Mouse (Mus musculus): ENCODE results near the gene Cfp. TPM values are rescaled to one million over a fixed set of nuclear protein-coding genes. Genes with fewer than 3 reads are reported as not detected.

Gene Cfp
- 4.2 and 6.0 TPM in 2 replicates for polyA plus RNA-seq (2014; fragmentation: Nextera tagmentation; extraction: Ambion mirVana)

DNA sequence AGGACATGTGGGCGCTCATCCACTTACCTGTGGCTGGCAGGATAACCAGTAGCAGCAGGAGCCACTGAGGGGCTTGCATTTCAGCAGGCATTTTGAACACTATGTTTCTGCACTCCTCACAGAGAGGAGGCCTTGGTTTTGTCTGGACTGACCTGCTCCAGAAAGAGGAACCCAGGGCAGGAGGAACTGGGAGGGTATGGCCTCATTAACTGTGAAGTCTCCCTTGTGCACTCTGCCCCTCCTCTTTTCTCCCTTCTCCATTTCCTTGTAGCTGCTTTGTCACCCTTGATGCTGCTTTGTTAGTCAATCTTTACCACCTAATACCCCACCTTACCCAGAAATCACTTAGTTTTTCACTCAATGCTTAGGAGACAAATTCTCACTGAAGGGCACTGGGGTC lies at the start of gene Cfp:
Cfp (minus strand) TSS at position 192 of the 400 bp plus-strand sequence.
- Histone ChIP-seq H3K27ac (ENCODE audit: low read depth) (no peak within 1 kb of the TSS), H3K4me3 (ENCODE audit: low read depth, low read length) (no peak within 1 kb of the TSS), H3K4me1 (replicated peaks; ENCODE audit: control insufficient read depth, insufficient read depth, low read length) (no peaks in the 10 kb centered on the region), H3K4me2 (ENCODE audit: low read length) (no peak within 1 kb of the TSS), H3K27me3 (replicated peaks; ENCODE audit: control insufficient read depth, insufficient read depth, low read length) (no peaks in the 10 kb centered on the region), H3K36me3 (ENCODE audit: control insufficient read depth, insufficient read depth, low read length) (no peaks in the 10 kb centered on the region; the same call in 1 of the 2 replicates), H3K9ac (ENCODE audit: low read length) (no peak within 1 kb of the TSS), H3K9me3 (ENCODE audit: control insufficient read depth, low read length) (no peaks in the 10 kb centered on the region)
- ATAC-seq (replicated peaks; ENCODE audit: low FRiP score, low TSS enrichment, low read depth): no peak
- DNase-seq (ENCODE audit: low spot score): no peak
- 71% methylated on average over 1 of the region's 1 CpGs for WGBS

DNA sequence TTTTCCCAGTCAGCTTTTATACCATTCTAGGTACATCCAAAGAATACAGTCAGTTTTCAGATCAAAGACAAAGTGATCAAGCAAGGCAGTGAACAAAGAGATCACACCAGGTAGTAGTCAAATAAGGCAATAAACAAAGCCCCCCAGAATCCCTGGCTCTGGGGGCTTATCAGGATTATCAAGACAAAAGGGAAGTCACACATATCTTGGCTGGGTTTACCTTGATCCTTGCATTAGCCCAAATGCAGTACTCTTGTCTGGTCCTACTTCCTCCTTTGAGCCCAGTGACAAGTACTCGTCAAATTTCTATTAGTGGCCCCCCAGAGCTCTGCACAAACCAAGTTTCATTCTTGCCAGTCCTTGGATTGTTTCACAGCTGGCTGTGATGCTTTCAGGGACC lies 49.5 kb upstream of the Cfp start:
- Histone ChIP-seq H3K4me2 (ENCODE audit: low read length) (no peak overlapping the region), H3K27ac (ENCODE audit: low read depth) (no peak overlapping the region), H3K9me3 (ENCODE audit: control insufficient read depth, low read length) (no peaks in the 10 kb centered on the region), H3K4me3 (ENCODE audit: low read depth, low read length) (no peak overlapping the region), H3K9ac (ENCODE audit: low read length) (no peak overlapping the region), H3K4me1 (replicated peaks; ENCODE audit: control insufficient read depth, insufficient read depth, low read length) (no peaks in the 10 kb centered on the region), H3K36me3 (ENCODE audit: control insufficient read depth, insufficient read depth, low read length) (no peaks in the 10 kb centered on the region), H3K27me3 (replicated peaks; ENCODE audit: control insufficient read depth, insufficient read depth, low read length) (no peaks in the 10 kb centered on the region)
- ATAC-seq (replicated peaks; ENCODE audit: low FRiP score, low TSS enrichment, low read depth) (no peak), DNase-seq (ENCODE audit: low spot score) (no peak)
- 67% methylated on average over 1 of the region's 1 CpGs for WGBS

DNA sequence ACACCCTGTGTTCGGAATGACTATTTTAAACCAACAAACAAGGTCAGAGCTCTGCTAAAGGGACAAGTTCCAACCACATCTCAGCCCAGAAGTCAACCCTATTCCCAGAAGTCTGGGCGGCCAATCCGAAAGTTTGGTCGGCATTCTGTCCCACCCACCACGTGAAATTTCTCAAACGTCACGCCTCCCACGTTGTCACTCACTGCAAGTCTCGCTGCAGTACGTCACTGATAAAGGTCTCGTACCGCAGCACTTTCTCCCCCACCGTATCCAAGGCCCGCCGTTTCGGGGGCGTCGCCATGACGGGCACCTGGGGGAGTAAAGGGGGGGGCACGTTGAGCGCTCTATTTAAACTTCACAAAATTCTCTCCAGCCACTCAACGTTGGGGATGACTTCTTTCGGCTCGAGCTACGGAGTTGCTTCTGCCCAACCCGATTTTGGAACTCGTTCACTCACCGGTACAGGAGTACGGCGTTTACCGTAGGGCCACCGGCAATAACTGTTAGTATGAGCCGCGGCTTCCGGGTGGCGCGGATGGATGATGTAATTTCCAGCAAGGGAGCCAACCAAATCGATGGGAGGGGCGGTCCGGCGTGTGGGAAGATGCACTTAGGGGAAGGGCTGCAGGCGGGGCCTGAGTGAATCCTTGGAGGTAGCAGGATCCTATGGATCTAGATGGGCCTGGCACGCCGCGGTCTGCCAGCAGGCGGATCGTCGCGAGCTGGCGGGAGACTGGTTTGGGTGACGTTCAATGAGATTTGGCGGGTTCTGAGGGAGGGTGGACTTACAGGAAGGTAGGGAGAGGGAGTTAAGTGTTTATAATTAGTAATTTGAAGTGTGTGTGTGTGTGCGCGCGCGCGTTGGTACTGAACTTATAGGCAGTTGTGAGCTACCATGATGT lies 30.4 kb upstream of the Cfp start, which contains the start of gene Uxt:
Uxt (minus strand) TSS at position 541 of the 902 bp plus-strand sequence.
- H3K4me1 ChIP-seq (replicated peaks; ENCODE audit: control insufficient read depth, insufficient read depth, low read length): no peaks in the 10 kb centered on the region; the same call in 1 of the 2 replicates
- WGBS: 9% methylated on average over 57 of the region's 57 CpGs
- peak within 1 kb of the TSS; percentile 45 for H3K4me3 ChIP-seq (ENCODE audit: low read depth, low read length)
- H3K36me3 ChIP-seq (ENCODE audit: control insufficient read depth, insufficient read depth, low read length): peaks cover 12% of the 10 kb centered on the region; the same call in 1 of the 2 replicates
- DNase-seq (ENCODE audit: low spot score): peak; percentile 87
- ATAC-seq (replicated peaks; ENCODE audit: low FRiP score, low TSS enrichment, low read depth): peak; percentile 99
- peak within 1 kb of the TSS; percentile 47 for H3K4me2 ChIP-seq (ENCODE audit: low read length)
- no peaks in the 10 kb centered on the region for H3K27me3 ChIP-seq (replicated peaks; ENCODE audit: control insufficient read depth, insufficient read depth, low read length)
- no peaks in the 10 kb centered on the region for H3K9me3 ChIP-seq (ENCODE audit: control insufficient read depth, low read length)
- peak within 1 kb of the TSS; percentile 82 for H3K27ac ChIP-seq (ENCODE audit: low read depth)
- peak within 1 kb of the TSS; percentile 47 for H3K9ac ChIP-seq (ENCODE audit: low read length)

DNA sequence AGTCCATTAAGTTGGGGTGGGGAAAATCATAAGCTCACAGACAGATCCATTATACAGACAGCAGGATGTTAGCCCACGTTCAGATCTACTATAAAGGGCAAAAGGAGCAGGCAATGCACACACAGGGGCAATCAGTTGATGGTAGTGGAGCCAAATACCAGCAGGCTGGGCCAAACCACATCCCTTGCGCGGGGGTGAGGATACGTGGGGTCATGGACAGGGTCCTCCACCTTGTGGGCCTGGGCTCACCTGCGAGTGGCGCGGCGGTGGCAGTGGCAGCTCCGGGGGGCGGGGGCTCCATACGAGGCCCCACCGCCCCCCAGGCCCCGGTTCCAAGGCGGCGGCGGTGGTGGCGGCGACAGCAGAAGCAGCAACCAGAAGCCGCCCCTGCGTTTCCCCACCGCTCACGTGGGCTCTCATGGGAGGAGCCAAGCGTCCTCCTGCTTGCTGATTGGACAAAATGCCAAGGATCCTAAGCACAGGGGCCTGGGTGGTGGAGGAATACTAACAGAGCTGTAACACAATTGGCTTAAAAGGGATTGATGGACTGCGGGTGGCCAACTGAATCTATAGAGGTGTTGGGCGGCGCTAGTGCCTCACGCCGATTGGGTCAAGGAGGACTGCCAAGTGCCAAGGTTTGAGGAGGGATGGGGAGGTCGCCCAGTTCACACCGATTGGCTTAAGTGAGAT lies 19.0 kb upstream of the Cfp start, which contains the start of gene Elk1:
Elk1 (minus strand) TSS at position 418 of the 690 bp plus-strand sequence.
- H3K4me3 ChIP-seq (ENCODE audit: low read depth, low read length): peak within 1 kb of the TSS; percentile 51
- peak within 1 kb of the TSS; percentile 46 for H3K4me2 ChIP-seq (ENCODE audit: low read length)
- no peaks in the 10 kb centered on the region for H3K27me3 ChIP-seq (replicated peaks; ENCODE audit: control insufficient read depth, insufficient read depth, low read length)
- DNase-seq (ENCODE audit: low spot score) (peak; percentile 84), ATAC-seq (replicated peaks; ENCODE audit: low FRiP score, low TSS enrichment, low read depth) (peak; percentile 98)
- 10% methylated on average over 29 of the region's 30 CpGs for WGBS
- peak within 1 kb of the TSS; percentile 64 for H3K27ac ChIP-seq (ENCODE audit: low read depth)
- H3K9me3 ChIP-seq (ENCODE audit: control insufficient read depth, low read length): no peaks in the 10 kb centered on the region
- no peaks in the 10 kb centered on the region for H3K4me1 ChIP-seq (replicated peaks; ENCODE audit: control insufficient read depth, insufficient read depth, low read length)
- no peaks in the 10 kb centered on the region for H3K36me3 ChIP-seq (ENCODE audit: control insufficient read depth, insufficient read depth, low read length)
- H3K9ac ChIP-seq (ENCODE audit: low read length): peak within 1 kb of the TSS; percentile 59

DNA sequence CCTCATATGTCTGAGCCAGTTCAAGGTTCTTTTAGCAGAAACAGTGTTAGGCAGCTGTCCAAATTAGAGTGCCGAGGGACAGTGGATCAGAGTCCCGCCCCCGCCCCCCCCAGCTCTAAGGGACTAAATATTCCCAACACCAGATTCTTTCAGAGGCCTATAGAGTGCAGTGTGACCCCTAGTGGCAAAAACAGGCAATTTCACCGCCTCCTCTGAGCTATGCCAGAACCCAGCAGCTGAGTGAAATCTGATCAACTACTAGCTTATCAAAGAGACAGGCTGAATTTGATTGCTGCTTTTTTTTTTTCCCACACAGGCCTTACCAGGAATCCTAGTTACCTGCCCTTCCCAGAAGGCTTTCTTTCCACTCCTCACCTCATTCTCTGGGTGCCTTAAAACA lies 14.7 kb upstream of the Cfp start:
- Histone ChIP-seq H3K4me3 (ENCODE audit: low read depth, low read length) (no peak overlapping the region), H3K27me3 (replicated peaks; ENCODE audit: control insufficient read depth, insufficient read depth, low read length) (no peaks in the 10 kb centered on the region), H3K9ac (ENCODE audit: low read length) (no peak overlapping the region), H3K27ac (ENCODE audit: low read depth) (no peak overlapping the region), H3K9me3 (ENCODE audit: control insufficient read depth, low read length) (no peaks in the 10 kb centered on the region), H3K4me1 (replicated peaks; ENCODE audit: control insufficient read depth, insufficient read depth, low read length) (no peaks in the 10 kb centered on the region), H3K36me3 (ENCODE audit: control insufficient read depth, insufficient read depth, low read length) (no peaks in the 10 kb centered on the region), H3K4me2 (ENCODE audit: low read length) (no peak overlapping the region)
- peak; percentile 67 for DNase-seq (ENCODE audit: low spot score)
- WGBS: 9% methylated on average over 4 of the region's 4 CpGs
- ATAC-seq (replicated peaks; ENCODE audit: low FRiP score, low TSS enrichment, low read depth): no peak

DNA sequence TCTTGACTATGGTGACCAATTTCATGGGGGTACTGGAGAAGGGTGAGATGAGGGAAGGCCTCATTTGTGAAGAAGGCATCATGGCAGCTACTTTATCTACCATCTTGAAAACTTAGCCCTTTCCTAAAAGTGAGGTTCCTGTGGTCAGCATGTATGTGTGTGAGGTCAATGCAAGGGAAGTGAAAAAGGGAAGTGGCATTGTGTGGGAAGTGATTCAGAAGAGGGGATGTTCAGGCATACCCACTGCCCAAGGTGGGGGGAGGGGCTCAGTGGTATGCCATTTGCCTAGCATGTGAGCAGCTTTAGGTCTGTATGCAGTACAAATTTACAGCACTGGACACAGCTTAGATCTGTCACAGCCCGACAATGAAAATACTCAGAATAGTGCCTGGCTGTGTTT lies 608 bp upstream of the Cfp start:
- no peak overlapping the region for H3K9ac ChIP-seq (ENCODE audit: low read length)
- no peak overlapping the region for H3K27ac ChIP-seq (ENCODE audit: low read depth)
- no peaks in the 10 kb centered on the region; the same call in 1 of the 2 replicates for H3K36me3 ChIP-seq (ENCODE audit: control insufficient read depth, insufficient read depth, low read length)
- DNase-seq (ENCODE audit: low spot score) (no peak), ATAC-seq (replicated peaks; ENCODE audit: low FRiP score, low TSS enrichment, low read depth) (no peak)
- 71% methylated on average over 1 of the region's 1 CpGs for WGBS
- no peak overlapping the region for H3K4me2 ChIP-seq (ENCODE audit: low read length)
- no peaks in the 10 kb centered on the region for H3K9me3 ChIP-seq (ENCODE audit: control insufficient read depth, low read length)
- no peak overlapping the region for H3K4me3 ChIP-seq (ENCODE audit: low read depth, low read length)
- no peaks in the 10 kb centered on the region for H3K27me3 ChIP-seq (replicated peaks; ENCODE audit: control insufficient read depth, insufficient read depth, low read length)
- H3K4me1 ChIP-seq (replicated peaks; ENCODE audit: control insufficient read depth, insufficient read depth, low read length): no peaks in the 10 kb centered on the region

DNA sequence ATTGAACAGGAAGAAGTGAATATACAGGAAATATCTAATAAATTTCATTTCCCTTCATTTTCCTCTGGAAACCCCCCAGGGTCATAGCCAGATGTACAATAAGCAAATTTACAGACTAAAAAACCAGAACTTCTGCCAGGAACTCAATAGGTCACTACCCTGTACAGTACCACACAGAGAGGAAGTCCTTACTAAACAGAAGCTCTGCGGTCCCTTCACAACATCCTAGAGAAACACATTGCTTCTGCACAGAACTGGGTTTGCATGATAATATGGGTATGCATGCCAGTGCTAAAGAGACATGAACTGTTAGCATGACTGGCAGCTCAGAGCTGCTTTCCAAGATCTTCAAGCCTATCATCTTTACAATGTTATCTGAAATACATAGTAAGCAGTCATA lies 1.5 kb downstream of the Cfp start:
- Histone ChIP-seq H3K9me3 (ENCODE audit: control insufficient read depth, low read length) (no peaks in the 10 kb centered on the region), H3K4me1 (replicated peaks; ENCODE audit: control insufficient read depth, insufficient read depth, low read length) (no peaks in the 10 kb centered on the region), H3K27me3 (replicated peaks; ENCODE audit: control insufficient read depth, insufficient read depth, low read length) (no peaks in the 10 kb centered on the region), H3K36me3 (ENCODE audit: control insufficient read depth, insufficient read depth, low read length) (no peaks in the 10 kb centered on the region; the same call in 1 of the 2 replicates), H3K4me3 (ENCODE audit: low read depth, low read length) (no peak overlapping the region), H3K9ac (ENCODE audit: low read length) (no peak overlapping the region), H3K27ac (ENCODE audit: low read depth) (no peak overlapping the region), H3K4me2 (ENCODE audit: low read length) (no peak overlapping the region)
- ATAC-seq (replicated peaks; ENCODE audit: low FRiP score, low TSS enrichment, low read depth): no peak
- WGBS: 74% methylated on average over 1 of the region's 1 CpGs
- DNase-seq (ENCODE audit: low spot score): no peak

DNA sequence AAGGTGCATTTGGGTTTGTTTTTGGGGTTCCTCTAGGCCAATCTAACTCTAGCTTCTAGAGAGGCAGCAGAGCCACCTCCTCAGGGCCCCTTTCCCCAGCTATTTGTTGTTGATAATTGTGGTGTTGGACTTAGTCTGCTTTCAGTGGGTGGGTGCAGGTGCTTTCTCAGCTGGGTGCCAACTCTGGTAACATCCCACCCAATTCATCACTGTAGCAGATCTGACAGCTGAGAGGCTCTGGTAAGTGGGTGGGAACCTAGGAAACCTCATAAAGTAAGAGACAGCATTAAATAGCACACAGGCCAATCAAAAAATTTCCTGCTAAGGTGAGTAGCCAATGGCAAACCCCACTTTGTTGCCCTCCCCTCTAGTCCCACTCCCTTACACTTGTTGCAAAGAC lies 6.4 kb downstream of the Cfp start:
- no peaks in the 10 kb centered on the region for H3K27me3 ChIP-seq (replicated peaks; ENCODE audit: control insufficient read depth, insufficient read depth, low read length)
- no peak overlapping the region for H3K9ac ChIP-seq (ENCODE audit: low read length)
- no peaks in the 10 kb centered on the region for H3K36me3 ChIP-seq (ENCODE audit: control insufficient read depth, insufficient read depth, low read length)
- H3K4me1 ChIP-seq (replicated peaks; ENCODE audit: control insufficient read depth, insufficient read depth, low read length): no peaks in the 10 kb centered on the region
- DNase-seq (ENCODE audit: low spot score): no peak
- no peaks in the 10 kb centered on the region for H3K9me3 ChIP-seq (ENCODE audit: control insufficient read depth, low read length)
- no peak overlapping the region for H3K4me3 ChIP-seq (ENCODE audit: low read depth, low read length)
- H3K4me2 ChIP-seq (ENCODE audit: low read length): no peak overlapping the region
- ATAC-seq (replicated peaks; ENCODE audit: low FRiP score, low TSS enrichment, low read depth): no peak
- H3K27ac ChIP-seq (ENCODE audit: low read depth): no peak overlapping the region
